Mouse (Mus musculus) neural tube, embryonic 10.5 days (tissue): ENCODE data around the gene Mad1l1.

Experiments used
- DNase-seq: peaks from one replicate; pipeline ENCODE4 v3.0.0-alpha.2; 2017; ENCODE audit warnings: low spot score; ENCODE audit errors: extremely low spot score

Gene Mad1l1

DNA sequence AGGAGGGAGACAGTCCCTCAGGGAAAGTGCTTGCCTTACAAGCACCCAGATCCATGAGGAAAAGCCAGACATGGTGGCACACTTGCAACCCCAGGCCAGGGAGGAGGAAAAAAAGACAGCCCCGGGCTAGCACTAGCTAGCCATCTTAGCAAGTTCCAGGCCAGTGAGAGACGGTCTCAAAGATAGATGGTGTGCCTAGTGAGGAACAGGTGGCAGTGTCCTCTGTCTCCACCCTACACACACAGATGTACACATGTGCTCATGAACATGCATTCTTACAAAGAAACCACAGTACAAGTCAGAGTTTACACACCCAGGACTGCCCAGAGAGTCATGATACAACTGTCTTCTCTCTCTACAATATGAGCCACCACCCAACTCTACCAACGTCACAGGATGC, 258.5 kb downstream of the Mad1l1 start:
- no peak for DNase-seq

DNA sequence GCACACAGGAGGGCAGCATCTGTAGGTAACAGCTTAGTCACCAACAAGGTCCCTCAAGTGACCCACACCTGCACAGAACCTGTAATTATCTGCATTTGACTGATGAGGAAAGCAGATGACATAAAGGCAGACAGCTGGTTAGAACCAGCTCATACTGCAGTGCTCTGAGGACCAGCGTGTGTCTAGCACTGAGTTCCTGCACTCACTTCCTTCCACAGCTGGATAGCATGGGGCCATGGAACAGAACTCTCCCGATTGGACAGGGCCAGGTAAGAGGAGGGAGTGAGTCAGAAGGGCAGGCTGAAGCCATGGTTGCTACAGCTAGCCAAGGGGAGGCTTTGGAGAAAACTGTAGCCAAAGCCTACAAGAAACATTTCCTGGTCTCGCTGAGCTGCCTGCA, 259.0 kb downstream of the Mad1l1 start:
- no peak for DNase-seq

DNA sequence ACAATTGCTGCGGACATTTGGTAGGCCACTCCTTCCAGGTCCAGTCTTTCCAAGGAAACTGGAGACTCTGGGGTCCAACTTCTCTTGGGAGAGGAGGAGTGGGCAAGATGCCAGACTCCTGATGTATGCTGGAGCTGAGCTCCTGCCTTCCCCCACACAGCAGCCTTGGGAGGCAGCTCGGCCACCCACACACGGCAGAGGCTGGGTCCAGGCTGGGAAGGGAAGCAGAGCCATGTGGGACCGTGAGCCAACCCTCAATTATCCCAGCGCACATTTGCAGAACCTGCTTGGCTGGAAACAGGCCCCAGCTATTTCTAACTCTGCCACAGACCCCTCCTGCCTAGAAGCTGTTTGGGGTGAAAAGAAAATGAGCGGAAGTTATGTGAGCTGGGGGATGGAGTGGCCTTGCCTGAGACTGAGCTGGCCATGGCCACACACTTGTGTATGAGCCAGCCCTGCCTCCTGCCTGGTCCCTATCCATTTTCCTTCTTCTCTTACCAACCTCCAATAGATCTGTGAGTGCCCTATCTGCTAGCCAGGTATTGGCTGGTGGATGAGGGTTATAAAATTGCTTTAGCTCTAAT, 260.0 kb downstream of the Mad1l1 start:
- no peak for DNase-seq

DNA sequence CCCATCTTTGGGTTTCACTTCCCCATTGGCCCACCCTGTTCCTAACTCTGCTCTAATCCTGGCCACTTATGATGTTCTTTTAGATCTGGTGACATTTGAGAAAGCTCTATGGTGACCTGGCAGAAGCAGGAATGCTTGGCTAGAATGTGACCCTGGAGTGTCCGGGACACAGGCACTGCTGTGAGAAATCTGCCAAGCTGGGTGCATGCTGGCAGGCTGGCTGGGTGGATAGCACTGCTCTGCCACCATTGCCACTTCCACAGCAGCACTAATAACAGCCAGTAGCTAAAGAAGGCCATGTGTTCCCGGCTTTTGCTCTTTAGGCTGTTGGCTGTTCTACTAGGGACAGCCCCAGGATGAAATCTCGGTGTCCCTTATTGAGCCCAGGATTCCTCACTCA, 265.1 kb downstream of the Mad1l1 start:
- DNase-seq = no peak

DNA sequence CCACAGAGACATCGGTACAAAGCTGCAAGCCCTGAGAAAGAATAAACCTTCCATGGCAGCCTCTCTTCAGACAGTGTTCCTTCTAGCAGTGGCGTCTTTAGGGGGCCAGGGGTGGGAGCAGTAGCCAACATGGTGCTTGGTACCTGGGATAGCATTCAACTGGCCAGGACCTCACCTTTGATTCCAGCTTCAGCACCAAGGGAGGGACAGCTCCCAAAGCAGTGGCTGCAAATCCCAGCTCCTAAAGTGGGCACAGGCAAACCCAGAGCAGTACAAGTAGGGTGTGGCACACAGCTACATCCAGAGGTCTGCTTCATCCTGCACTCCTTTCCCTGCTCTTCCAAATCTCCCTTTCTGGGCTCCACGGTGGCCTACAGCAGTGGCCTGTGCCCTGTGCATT, 265.9 kb downstream of the Mad1l1 start:
- peak; percentile 25 for DNase-seq

DNA sequence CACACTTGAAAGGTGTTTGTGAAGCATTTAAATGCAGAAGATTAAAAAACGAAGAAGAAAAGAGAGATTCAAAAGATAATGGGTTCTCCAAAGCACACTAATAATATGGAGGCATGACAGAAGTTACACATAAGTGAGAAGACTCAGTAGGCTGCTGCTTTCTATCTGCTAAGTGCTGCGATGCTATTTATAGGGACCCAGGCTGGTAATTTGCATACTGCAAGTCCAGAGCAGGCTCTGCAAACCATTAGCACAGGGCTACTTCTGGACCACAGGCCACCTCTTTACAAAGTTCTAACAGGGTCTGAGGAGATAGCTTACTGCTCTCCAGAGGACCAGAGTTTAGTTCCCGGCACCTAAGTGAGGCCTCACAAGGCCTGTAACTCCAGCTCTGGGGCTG, 267.7 kb downstream of the Mad1l1 start:
- DNase-seq = no peak

DNA sequence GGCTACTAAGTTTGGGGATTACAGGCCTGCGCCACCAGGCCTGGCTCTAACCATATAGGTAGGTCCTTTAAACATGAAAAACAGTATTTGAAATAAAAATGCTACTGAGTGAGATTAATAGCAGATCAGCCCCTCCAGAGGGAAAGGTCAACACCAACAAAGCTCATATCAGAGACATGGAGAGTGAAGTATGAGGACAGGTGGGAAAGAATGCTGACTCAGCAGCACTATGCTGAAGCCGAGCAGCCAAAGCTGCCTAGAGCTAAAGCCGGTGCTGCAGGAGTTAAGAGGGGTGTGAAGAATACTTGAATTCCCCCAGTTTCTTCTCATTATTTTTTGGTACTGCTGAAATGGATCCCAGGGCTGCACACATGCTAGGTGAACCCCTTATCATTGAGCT, 268.9 kb downstream of the Mad1l1 start:
- no peak for DNase-seq

DNA sequence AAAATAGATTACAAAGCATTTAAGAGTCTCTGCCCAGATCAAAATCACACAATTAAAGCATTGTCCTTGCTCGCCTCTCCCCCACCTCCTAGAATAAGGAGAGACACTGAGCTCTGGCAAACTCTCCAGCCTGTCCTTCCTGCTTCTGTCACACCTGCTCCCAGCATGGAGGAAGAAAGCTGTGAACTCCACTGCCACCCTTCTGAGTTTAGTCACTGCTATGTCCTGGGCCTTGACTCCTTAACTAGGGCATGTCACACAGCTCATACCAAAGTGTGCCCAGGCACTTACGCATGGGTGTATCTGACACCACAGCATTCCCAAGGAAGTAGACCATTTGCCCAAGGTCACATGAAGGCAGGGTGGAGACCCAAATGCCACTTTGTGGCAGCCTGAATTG, 275.9 kb downstream of the Mad1l1 start:
- no peak for DNase-seq

DNA sequence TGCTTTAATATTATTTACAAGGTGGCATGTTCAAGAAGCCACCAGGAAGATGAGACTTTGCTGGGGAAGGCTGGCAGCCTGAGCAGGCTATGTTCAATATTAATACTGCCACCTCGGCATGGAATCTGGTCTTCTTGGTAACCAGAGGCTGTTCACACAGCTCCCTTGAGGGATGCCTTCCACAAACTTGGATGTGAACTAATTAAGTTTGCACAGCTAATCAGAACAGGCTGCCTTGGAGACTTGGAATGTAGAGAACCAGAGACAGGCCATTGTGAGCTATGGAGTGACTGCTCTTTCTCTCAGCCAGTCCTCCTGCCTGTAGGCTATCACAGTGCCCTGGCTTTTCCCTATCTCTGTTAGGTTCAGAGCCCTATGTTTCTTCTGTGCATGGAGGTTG, 278.4 kb downstream of the Mad1l1 start:
- DNase-seq = no peak

DNA sequence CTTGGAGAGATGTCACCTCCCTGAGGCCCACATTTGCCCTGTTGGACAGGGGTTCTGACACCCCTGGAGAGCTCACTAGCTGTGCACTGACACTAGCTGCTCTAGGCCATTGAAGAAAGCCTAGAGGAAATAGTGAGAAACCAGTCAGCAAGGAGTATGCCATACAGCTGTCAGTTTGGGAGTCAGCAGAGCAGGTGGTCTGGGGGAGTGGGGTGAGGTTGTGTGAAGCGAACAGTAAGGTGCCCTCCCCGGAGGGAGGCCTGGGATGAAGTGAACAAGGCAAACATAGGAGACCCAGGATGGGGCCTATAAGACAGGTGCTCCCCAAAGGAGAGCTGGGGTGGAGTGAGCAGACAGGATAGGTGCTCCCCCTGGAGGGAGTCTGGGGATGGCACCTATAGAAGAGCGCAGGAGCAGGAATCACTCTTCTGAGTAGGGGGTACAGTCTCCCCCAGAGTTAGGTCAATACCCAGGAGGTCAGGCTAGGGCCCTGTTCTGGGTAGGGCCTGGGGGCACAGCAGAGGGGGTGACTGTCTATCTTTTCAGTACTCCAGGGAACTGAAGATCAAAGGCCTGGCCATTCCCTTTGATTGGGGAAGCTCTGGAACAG, 279.2 kb downstream of the Mad1l1 start:
- no peak for DNase-seq

DNA sequence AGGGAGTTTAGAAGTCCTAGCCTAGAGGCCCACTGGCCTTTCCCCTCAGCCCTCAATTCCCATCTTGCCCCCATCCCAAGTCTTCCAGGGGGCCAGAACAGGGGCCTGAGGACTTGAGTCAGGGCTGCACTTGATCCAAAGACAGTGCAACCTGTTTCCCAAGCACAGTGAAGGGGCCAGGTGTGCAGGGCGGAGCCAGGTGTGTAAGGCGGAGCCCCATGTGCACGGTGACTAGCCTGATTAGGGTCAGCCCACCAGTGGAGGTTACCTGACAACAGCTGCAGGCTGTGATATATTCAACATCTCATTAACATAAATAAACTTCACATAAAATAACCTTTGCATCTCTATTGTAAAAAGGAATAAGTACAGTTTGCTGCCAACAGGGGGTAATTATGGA, 280.3 kb downstream of the Mad1l1 start:
- DNase-seq = no peak

DNA sequence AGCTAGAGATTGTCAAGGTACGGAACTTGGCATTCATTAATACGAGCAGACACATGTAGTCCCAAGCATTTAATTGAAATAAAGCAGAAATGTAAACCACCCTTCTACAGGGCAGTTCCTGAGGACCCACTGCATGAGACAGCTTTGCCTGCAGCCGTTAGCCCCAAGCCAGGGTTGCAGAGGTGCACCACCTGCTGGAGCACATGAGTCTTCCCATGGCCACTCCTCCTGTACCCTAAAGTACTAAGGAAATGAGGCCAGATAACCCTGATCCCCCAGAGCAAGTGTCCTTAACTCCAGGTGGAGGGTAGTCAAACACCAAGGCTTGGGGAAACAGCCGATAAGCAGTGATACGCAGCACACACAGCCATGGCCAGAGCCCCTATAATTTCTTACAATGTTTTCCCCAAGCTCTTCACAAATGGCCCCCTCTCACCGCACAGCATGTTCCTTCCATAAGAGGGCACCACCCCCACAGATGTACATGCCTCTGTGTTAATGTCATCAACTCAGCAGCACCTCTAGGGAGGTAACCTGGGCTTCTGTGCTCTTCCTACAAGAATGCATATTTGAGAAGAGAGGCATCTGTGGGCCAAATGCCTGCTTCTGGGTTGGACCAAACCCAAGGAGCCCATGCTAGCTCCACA, 283.6 kb downstream of the Mad1l1 start:
- DNase-seq = no peak

DNA sequence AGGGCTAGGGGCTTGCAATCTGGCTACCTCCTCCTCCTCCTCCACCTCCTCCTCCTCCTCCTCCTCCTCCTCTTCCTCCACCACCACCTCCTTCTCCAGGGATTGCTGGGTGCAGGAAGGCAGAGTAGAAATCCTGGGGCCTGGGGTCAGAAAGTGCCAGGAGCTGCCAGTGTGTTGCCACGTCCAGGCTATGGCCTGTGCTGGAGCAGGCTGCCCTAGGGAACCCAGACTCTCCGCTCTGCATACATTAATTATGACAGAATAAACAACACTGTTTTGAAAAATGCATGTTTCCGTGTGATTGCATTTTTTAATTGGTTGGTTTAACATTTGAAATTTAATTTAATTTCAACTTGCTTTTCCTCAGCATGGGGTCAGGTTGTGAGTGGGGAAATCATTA, 285.7 kb downstream of the Mad1l1 start:
- DNase-seq = no peak

DNA sequence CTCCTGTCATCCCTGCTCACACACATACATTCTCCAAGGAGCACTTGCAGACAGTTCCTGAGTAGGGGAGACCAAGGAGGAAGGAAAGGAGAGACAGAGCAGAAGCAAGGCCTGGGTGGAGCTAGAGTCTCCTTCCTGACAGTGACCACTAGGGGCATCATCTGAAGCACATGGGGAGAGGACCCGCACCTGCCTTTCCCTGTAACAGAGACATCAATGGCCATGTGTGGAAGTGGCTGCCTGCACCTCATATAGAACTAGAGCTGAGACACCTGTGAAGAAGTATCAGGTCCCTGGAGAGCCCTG, 286.4 kb downstream of the Mad1l1 start:
- no peak for DNase-seq

DNA sequence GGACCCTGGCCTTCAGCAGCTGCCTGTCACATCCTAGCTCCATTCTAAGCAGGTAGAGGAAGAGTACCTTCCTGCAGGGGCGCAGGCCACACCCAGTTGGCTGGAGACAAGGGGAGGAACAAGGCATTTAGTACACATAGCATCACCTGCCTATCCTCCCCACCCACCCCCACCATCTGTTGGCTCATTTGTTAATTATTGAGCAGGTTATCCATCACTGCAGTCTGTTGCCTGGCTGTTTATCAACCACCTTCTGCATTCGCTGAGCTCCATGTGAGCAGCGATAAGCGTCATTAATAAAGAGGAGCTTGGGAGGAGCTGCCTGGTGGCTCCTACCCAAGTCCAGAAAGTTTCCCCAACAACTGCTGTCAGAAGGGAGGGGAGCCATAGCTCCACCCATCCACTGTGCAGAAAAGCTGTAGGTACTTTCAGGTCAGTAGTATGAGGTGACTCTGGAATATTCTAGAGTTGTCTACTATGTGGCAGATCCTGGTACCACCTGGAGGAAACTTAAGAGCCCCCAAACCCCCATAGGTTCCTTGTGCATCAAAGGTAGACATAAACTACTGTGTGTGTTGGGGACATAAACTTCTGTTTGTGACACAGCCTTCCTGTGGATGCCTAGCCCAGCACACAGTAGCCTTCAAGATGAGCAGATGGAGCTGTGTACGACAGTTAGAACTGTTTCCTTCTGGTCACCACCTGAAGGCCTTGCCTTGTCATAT, 286.9 kb downstream of the Mad1l1 start:
- no peak for DNase-seq

DNA sequence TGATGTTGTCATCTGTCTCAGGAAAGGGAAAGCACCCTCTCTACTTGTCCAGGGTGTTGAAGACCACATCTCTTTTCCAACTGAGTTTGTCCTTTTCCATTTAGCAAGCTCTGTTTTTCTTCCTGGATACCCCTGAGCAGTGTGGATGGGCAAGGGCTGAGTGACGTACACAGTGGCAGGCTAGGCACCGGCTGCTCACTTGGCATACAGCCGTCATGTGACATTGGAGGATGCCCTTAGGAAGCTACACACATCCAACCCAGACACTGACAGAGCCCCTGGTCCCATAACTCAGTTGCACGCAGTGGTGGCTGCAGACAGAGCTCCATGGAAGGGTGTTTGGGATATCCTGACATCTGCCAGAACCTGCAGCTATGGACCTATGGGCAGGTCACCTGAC, 295.0 kb downstream of the Mad1l1 start:
- DNase-seq = no peak

DNA sequence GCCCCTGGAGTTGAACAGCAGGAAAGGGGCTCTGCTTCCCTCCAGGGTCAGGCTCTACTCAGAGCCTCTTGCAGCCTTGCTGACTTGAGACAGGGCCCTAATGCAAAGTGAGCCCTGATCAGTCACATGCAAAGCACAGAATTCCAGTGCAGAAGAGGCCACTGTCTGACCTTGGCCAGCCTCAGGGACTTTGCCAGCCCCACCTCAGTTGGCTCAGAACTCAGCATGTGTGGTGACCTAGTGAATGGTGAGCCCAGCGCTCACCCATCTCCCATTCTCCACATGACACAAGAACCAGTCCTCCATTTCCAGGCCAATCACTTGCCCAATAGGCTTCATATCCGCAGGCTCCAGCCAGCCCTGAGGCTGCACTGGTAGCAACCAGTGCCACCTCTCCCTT, 296.1 kb downstream of the Mad1l1 start:
- no peak for DNase-seq

DNA sequence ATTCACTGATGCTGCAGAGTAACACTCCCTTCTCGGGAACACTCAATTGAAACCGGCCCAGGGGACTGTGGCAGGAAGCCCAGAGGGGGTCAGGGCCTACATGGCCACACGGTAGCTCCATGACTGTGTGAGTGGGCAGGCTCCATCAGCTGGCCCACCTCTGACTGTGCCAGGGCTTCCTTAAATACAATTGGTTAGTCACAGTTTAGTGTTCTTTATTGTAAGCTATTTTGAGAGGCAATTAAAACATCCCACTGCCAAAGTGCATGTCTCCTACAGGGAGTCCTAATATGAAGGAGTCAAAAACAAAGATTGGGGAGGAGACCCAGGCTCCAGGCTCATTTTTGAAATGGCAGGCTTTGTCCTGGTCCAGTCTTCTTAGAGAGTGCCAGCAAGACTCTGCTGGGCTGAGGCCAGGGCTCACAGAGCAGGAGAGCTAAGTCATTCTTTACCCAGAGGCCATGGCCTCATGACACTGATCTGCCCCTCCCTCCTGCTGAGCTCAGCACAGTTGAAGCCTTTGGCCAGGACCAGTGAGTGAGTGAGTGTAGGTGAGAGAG, 297.3 kb downstream of the Mad1l1 start:
- no peak for DNase-seq

DNA sequence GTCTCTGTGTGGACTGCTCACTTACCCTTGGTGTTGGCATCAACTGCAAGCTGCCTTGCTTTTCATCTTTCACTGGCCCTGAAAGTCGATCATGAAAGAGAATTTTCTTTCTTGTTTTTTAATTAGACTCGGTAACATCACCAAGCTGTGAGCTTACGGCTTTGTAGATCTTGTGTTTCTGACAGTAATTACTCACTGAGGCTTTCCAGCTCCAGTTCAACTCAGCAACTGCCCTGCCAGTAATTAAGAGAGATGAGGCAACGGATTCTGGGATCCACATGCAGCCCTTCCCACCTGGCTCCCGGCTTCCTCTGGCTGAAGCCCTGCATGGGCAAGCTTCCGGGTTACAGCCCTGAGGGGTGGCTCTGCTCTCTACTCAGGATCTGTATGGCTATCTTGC, 298.5 kb downstream of the Mad1l1 start:
- DNase-seq = no peak

DNA sequence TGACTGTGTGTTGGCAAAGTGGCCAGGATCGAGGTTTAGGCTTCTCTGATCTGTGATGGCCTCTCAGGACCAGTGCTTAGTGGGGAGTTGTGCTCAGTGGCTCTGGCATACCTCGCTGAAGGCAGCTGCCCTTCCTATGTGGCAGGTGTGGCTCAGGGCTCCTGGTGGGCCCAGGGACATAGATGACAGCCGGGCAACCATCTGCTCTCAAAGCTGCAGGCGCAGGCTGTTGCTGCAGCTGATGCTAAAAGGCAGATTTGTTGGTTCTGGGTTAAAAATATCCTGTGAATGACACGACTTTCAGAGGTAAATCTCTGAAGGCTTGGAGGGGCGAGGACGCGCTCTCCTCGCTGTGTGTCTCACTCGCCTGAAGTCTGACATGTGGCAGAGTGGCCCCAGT, 299.6 kb downstream of the Mad1l1 start:
- no peak for DNase-seq

DNA sequence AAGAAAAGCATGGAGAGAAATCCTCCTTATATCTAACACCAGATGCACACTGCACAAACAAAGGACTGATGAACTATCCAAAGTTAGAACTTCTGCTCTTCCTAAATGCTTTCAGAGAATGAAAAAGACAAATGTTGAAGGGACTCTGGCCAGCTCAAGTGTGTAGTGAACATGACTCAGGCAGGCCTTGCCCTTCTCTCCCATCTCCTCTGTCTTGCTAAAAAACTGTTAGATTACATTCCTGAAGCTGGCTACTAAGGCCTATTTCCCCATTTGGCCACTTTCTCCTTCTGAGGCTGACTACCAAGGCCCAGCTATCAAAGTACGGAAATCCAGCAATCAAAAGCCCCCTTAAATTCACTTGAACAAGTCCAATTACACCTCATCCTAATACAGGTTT, 301.7 kb downstream of the Mad1l1 start:
- no peak for DNase-seq

DNA sequence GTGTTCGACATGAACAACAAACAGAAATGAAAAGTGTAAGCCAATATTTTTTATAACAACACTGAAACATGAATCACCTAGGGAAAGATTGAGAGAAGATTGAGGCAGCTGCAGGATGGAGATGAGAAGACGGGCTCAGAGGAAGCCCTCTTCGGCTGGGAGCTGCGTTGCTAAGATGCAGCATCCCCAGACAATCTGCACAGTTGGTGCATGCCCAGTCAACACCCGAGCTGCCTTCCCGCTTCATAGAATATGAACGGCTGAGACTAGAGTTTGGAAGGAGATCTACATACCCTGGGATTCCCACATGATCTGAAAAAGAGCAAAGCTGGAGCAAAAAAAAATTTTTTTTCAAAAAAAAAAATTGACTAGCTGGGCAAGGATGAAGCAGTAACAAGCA, 302.6 kb downstream of the Mad1l1 start:
- DNase-seq = no peak

DNA sequence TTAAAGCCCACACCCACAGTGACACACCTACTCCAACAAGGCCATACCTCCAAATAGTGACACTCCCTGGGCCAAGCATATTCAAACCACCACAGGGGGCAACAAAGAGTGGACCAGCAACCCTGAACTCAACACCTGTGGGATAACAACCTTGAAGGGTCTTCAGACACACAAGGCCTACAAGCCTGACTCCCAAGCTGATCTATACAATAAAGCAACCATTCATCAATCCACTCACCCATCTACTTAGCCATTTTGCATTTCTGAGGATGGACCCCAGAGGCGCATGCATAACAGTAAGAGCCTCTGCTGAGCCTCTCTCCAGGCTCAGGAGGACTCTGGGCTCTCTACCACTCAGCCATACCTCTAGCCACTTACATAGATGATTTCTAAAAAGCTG, 304.5 kb downstream of the Mad1l1 start:
- no peak for DNase-seq
